Mouse (Mus musculus): ENCODE measurements around the gene Fgd5. TPM values are rescaled to one million over a fixed set of nuclear protein-coding genes. Genes with fewer than 3 reads are reported as not detected.

Fgd5 gene
- polyA plus RNA-seq, 1 experiment from 2014 or later, result 21.2 TPM

Other genes starting within 250 kb of the Fgd5 start
- 0.30 and 0.54 TPM in 2 replicates for gene Grip2, start 151.6 kb upstream of the Fgd5 start, polyA plus RNA-seq (2015; fragmentation: Nextera tagmentation; extraction: Ambion mirVana)
- gene Ccdc174, start 100.8 kb upstream of the Fgd5 start, polyA plus RNA-seq (2015; fragmentation: Nextera tagmentation; extraction: Ambion mirVana), result 27.1 and 29.9 TPM in 2 replicates
- 0.21 and 0.29 TPM in 2 replicates for gene 4930590J08Rik, start 76.1 kb upstream of the Fgd5 start, polyA plus RNA-seq (2015; fragmentation: Nextera tagmentation; extraction: Ambion mirVana)
- gene Nr2c2, start 112.5 kb downstream of the Fgd5 start, polyA plus RNA-seq (2015; fragmentation: Nextera tagmentation; extraction: Ambion mirVana), result 23.1 and 26.2 TPM in 2 replicates
- gene Mrps25, start 205.2 kb downstream of the Fgd5 start, polyA plus RNA-seq (2015; fragmentation: Nextera tagmentation; extraction: Ambion mirVana), result 83.9 and 87.9 TPM in 2 replicates
- gene Rbsn, start 236.0 kb downstream of the Fgd5 start, polyA plus RNA-seq (2015; fragmentation: Nextera tagmentation; extraction: Ambion mirVana), result 26.5 and 27.0 TPM in 2 replicates

Data from lung, embryonic 15.5 days (tissue).